Mouse (Mus musculus) ES-Bruce4 (cell line): ENCODE data around the gene Card10.

Source experiments
- CTCF ChIP-seq: IDR thresholded peaks from one replicate; pipeline ENCODE4 v1.8.1; 2011; ENCODE audit warnings: low read depth, low read length
- POLR2A ChIP-seq: IDR thresholded peaks from one replicate; pipeline ENCODE4 v1.8.1; 2011; ENCODE audit warnings: low read length; ENCODE audit not compliant: insufficient read depth

- TF ChIP-seq CTCF (no peak), POLR2A (no peak)
These were observed 658 bp upstream of the Card10 start for GRCm38 (mm10) chr15:78803499-78803900.
